Mouse (Mus musculus) hindbrain, embryonic 13.5 days (tissue): ENCODE results near the gene Net1. TPM values are rescaled to one million over a fixed set of nuclear protein-coding genes. Genes with fewer than 3 reads are reported as not detected.
A peak's percentile ranks its signal among the peaks of the same experiment; 100 is the strongest.
"Not testable (repeated sequence)": the region's sequence is repeated elsewhere in the genome, so short reads cannot be mapped to it uniquely, and the experiment has no call there.

Source experiments
- ATAC-seq: fragments of 200-750 bp; cut with Nextera tagmentation; 2 replicates; pipeline ENCODE4 v1.8.0; 2017; ENCODE audit warnings: moderate TSS enrichment; ENCODE audit not compliant: low FRiP score
- H3K27ac ChIP-seq: fragments of 300-500 bp; sonication (generic); 2 replicates; pipeline ENCODE4 v1.5.1; 2015; ENCODE audit warnings: inconsistent platforms, mild to moderate bottlenecking, moderate library complexity
- H3K27me3 ChIP-seq: fragments of 300-500 bp; sonication (generic); 2 replicates; pipeline ENCODE4 v1.6.1; 2015; ENCODE audit warnings: mild to moderate bottlenecking, inconsistent platforms
- H3K36me3 ChIP-seq: fragments of 300-500 bp; sonication (generic); 2 replicates; pipeline ENCODE4 v1.6.1; 2015; ENCODE audit warnings: mild to moderate bottlenecking, inconsistent platforms
- H3K4me1 ChIP-seq: fragments of 300-500 bp; sonication (generic); replicated peaks from 2 replicates; pipeline ENCODE4 v1.6.1; 2015; ENCODE audit warnings: inconsistent platforms
- H3K4me2 ChIP-seq: fragments of 300-500 bp; sonication (generic); 2 replicates; pipeline ENCODE4 v1.6.1; 2015; ENCODE audit warnings: inconsistent platforms, mild to moderate bottlenecking, moderate library complexity
- H3K4me3 ChIP-seq: fragments of 300-500 bp; sonication (generic); 2 replicates; pipeline ENCODE4 v1.5.1; 2015; ENCODE audit warnings: mild to moderate bottlenecking, inconsistent platforms
- H3K9ac ChIP-seq: fragments of 300-500 bp; sonication (generic); 2 replicates; pipeline ENCODE4 v1.6.1; 2015; ENCODE audit warnings: mild to moderate bottlenecking, inconsistent platforms
- H3K9me3 ChIP-seq: fragments of 300-500 bp; sonication (generic); 2 replicates; pipeline ENCODE4 v1.6.1; 2016; ENCODE audit warnings: inconsistent platforms
- WGBS: fragments of 180-500 bp; shearing (Covaris S2); methylation state at CpG from one replicate; pipeline ENCODE4 v1.1.7; 2015; 5-methylcytosine and 5-hydroxymethylcytosine counted together
- polyA plus RNA-seq: library from polyadenylated mRNA; unstranded; fragments of >200 nt; fragmentation: Nextera tagmentation; extraction: Ambion mirVana; gene quantifications from 2 replicates; pipeline ENCODE4 v1.2.1, GENCODE M21; 2015

The Net1 gene
- polyA plus RNA-seq, 1 experiment from 2014 or later = 13.9 TPM

DNA sequence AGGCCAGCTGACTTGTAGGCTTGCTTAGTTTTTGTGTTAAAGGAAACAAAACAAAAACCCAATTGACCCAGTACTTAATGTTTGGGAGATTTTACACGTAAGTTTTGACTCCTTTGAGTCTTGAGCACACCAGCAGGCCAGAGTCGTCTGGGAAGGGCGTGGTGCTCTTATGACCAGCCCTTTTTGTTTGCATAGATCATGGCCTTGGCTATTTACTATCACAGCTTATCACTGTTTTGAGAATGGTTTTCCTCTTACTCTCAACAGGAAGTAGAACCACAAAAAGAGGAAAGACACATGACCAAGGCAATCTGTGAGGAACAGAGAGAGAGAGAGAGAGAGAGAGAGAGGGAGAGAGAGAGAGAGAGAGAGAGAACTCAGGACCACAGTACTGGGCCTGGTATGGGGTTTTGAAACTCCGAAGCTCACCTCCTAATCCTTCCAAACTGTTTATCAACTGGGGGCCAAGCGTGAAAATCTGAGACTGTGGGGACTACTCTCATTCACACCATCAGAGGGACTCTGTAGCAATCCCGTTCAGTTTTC, 10.8 kb downstream of the Net1 start:
- no peak for ATAC-seq
- H3K27me3 ChIP-seq = no peaks in the 10 kb centered on the region
- no peaks in the 10 kb centered on the region for H3K36me3 ChIP-seq
- no peak overlapping the region for H3K4me2 ChIP-seq
- H3K4me3 ChIP-seq = no peak overlapping the region
- no peaks in the 10 kb centered on the region for H3K4me1 ChIP-seq
- no peak overlapping the region for H3K27ac ChIP-seq
- H3K9ac ChIP-seq = no peak overlapping the region
- H3K9me3 ChIP-seq = no peaks in the 10 kb centered on the region
- 91% methylated on average over 6 of the region's 6 CpGs for WGBS

DNA sequence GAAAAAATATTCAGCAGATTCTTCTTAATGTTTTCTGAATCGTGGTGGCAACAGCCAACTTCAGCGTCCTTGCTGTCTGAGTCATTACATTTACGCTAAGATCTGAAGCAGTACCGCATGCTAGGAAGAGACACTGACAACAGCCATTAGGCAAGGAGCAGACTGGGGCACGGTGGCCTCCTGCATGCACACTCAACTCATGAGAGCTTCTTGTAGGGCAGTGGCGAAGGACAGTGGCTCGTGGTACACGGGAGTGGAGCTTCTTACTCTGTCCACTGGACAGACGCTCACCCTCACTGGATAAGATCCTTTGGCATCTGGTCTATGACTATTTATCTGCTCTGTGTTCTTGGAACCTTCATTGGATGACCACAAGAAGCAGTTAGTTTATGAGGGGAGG, 18.7 kb downstream of the Net1 start:
- H3K9ac ChIP-seq = no peak overlapping the region
- no peaks in the 10 kb centered on the region for H3K36me3 ChIP-seq
- no peaks in the 10 kb centered on the region for H3K4me1 ChIP-seq
- ATAC-seq = no peak
- 95% methylated on average over 9 of the region's 9 CpGs for WGBS
- no peak overlapping the region for H3K4me3 ChIP-seq
- H3K27ac ChIP-seq = no peak overlapping the region
- no peak overlapping the region for H3K4me2 ChIP-seq
- H3K27me3 ChIP-seq = 0 out of 2 replicates have a peak, but pooled peaks cover 4% of the 10 kb centered on the region
- no peaks in the 10 kb centered on the region for H3K9me3 ChIP-seq

DNA sequence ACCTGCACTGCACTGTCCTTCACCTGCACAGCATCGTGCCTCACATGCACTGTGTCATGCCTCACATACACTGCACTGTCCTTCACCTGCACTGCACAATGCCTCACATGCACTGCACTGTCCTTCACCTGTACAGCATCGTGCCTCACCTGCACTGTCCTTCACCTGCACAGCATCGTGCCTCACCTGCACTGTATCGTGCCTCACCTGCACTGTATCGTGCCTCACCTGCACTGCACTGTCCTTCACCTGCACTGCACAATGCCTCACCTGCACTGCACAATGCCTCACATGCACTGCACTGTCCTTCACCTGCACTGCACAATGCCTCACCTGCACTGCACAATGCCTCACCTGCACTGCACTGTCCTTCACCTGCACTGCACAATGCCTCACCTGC, 19.8 kb downstream of the Net1 start:
- H3K9ac ChIP-seq, H3K36me3 ChIP-seq, H3K27ac ChIP-seq, H3K4me3 ChIP-seq, H3K4me1 ChIP-seq, ATAC-seq, H3K27me3 ChIP-seq, H3K4me2 ChIP-seq, H3K9me3 ChIP-seq: not testable (repeated sequence)
- WGBS = 96% methylated on average over 5 of the region's 5 CpGs

DNA sequence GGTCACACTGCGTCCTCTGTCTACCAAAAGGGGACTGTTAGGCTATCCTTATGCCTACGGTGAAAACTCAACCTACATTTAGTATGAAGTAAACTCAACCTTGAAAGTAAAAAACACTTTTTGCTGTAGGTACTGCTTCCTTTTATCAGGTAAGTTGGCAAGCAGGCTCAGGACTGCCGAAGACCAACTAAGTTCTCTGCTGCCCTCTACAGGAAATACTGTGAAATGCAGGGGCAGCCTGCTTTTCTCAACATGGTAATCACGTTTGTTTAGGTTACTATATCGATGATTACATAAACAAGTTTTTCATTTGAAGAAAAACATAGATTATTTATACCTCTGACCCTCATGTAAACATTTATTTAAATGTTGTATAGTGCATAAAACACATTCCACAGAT, 21.1 kb downstream of the Net1 start:
- H3K36me3 ChIP-seq = no peaks in the 10 kb centered on the region
- no peak overlapping the region for H3K9ac ChIP-seq
- ATAC-seq = no peak
- H3K4me3 ChIP-seq = no peak overlapping the region
- H3K9me3 ChIP-seq = no peaks in the 10 kb centered on the region
- H3K27ac ChIP-seq = no peak overlapping the region
- no peaks in the 10 kb centered on the region for H3K4me1 ChIP-seq
- H3K27me3 ChIP-seq = peaks cover 15% of the 10 kb centered on the region
- H3K4me2 ChIP-seq = no peak overlapping the region
- 40% methylated on average over 5 of the region's 5 CpGs for WGBS

DNA sequence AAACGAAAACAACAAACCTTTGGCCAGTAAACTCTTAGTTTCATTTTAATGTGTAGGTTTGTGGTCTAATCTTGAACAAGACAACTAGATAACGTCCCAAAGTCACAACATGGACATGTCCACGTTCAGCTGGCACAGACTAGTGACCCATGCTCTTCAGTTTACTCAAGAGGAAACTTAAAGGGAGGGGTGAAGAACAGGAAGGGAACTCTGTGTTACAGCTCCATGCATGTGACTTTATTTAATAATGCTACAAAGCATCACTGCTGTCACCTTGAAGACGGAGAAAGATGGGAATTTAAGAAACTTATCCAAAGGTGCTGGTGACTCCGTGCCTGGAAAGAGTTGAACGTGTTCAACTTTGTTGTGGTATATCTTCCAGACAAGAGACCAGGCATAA, 22.0 kb downstream of the Net1 start:
- Histone ChIP-seq H3K27me3 (peaks cover 15% of the 10 kb centered on the region), H3K36me3 (no peaks in the 10 kb centered on the region), H3K9me3 (no peaks in the 10 kb centered on the region), H3K9ac (no peak overlapping the region), H3K4me2 (no peak overlapping the region), H3K4me3 (no peak overlapping the region), H3K4me1 (no peaks in the 10 kb centered on the region), H3K27ac (no peak overlapping the region)
- WGBS = 92% methylated on average over 6 of the region's 6 CpGs
- ATAC-seq = no peak

DNA sequence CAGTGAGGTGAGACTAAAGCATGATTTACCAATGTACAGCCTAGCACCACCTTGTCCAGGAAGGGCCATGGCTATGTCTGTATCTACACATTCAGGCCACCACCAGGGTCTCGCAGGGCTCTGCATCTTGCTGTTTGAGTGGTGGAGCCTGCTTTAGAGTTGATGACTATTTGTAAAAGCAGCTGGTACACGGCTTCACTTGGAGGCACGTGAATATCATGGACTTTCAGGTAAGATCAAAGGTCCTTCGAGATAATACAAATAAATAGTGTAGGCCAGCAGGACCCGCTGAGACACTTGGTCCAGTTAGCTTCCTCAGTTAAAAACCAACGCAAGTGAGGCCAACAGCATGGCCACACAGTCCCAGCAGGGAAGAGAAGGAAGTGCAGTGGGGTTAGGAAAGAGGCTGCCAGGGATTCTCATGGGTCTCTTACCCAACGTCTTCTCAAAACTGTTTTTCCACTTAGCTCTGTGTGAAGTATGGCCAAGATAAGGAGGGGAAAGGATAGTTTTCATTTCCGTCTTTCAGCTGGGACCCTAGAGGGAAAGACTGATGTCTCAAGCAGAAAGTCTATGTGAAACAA, 22.5 kb downstream of the Net1 start:
- H3K36me3 ChIP-seq = no peaks in the 10 kb centered on the region
- H3K4me2 ChIP-seq = no peak overlapping the region
- H3K27me3 ChIP-seq = peaks cover 15% of the 10 kb centered on the region
- no peaks in the 10 kb centered on the region for H3K9me3 ChIP-seq
- ATAC-seq = no peak
- H3K4me1 ChIP-seq = no peaks in the 10 kb centered on the region
- H3K4me3 ChIP-seq = no peak overlapping the region
- no peak overlapping the region for H3K9ac ChIP-seq
- no peak overlapping the region for H3K27ac ChIP-seq
- WGBS = 87% methylated on average over 8 of the region's 8 CpGs

DNA sequence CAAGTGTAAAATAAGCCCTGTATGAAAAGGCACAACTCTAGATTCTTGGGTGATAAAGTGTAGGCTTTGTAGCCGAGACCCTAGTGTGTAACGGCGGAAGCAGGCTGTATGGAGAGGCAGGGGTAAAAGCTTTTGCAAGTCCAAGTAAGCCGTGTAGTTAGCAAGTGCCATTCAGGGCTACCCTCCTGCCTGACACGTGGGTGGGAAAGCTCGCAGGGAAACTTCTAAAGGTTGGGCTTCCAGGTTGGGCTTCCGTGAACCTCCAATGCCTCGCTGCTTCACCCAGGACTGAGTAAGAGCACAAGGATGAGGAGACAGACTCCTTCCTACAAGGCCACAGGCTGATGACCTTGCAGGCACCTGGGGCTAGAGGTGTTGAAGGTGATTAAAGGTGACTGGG, 23.5 kb downstream of the Net1 start:
- Histone ChIP-seq H3K4me1 (no peaks in the 10 kb centered on the region), H3K27ac (no peak overlapping the region), H3K4me3 (no peak overlapping the region), H3K9me3 (no peaks in the 10 kb centered on the region), H3K4me2 (no peak overlapping the region), H3K27me3 (peaks cover 15% of the 10 kb centered on the region), H3K9ac (no peak overlapping the region), H3K36me3 (no peaks in the 10 kb centered on the region)
- 78% methylated on average over 8 of the region's 8 CpGs for WGBS
- ATAC-seq = no peak

DNA sequence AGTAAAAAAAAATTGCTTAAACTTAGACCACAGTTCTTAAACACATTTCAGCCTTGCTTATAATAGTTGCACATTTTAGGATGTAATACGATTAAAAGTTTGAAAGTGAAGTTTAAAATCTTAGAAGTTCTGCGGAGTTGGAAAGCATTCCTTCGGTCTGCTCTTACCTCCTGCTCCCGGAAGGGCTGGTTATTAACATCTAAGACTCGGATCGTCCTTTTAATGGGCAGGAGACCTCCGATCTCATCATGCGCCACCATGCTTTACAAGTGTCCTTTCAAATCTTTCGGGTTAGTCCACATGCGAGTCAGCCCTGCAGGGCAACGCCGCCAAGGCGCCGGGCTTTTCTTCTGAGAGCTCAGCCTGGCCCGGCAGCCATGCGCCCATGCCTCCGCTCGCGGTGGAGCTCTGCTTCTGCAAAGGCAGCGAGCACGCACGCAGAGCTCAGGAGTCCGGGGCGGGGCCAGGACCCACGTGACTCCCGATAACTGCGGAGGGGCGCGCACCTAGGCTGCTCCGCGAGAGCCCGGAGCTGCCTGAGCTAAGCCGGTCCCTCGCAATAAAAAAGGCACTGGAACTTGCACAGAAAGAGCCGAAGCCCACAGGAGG, 24.8 kb downstream of the Net1 start:
- Histone ChIP-seq H3K27me3 (peaks cover 15% of the 10 kb centered on the region), H3K9ac (peak overlapping the region; percentile 71), H3K4me2 (peak overlapping the region; percentile 71), H3K4me1 (no peaks in the 10 kb centered on the region), H3K9me3 (no peaks in the 10 kb centered on the region), H3K36me3 (peaks cover 4% of the 10 kb centered on the region; the same call in 1 of the 2 replicates), H3K4me3 (peak overlapping the region; percentile 50), H3K27ac (no peak overlapping the region)
- peak; percentile 99 for ATAC-seq
- WGBS = under 1% methylated on average over 35 of the region's 35 CpGs

DNA sequence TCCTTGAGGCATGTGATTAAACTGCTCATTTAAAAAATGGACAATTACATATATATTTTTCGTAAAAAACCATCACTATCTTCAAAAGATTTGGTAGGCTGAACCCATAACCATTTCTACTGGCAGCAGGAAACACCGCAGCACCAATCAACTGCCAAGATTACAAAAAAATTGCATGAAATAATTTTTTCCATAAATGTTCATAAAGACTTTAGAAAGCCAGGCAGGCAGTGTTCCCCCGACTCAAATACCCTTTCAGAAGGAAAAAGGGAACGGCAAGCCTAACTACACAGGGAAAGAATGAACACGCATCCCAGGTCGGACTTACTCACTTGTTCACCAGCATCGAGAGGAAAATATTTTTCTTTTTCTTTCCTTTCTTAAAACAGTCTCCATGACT, 25.4 kb downstream of the Net1 start:
- peaks cover 15% of the 10 kb centered on the region for H3K27me3 ChIP-seq
- H3K4me1 ChIP-seq = no peaks in the 10 kb centered on the region
- H3K4me2 ChIP-seq = peak overlapping the region; percentile 71
- peaks cover 9% of the 10 kb centered on the region for H3K36me3 ChIP-seq
- H3K4me3 ChIP-seq = peak overlapping the region; percentile 50
- ATAC-seq = no peak
- H3K9me3 ChIP-seq = no peaks in the 10 kb centered on the region
- H3K27ac ChIP-seq = no peak overlapping the region
- WGBS = 21% methylated on average over 7 of the region's 7 CpGs
- H3K9ac ChIP-seq = no peak overlapping the region

DNA sequence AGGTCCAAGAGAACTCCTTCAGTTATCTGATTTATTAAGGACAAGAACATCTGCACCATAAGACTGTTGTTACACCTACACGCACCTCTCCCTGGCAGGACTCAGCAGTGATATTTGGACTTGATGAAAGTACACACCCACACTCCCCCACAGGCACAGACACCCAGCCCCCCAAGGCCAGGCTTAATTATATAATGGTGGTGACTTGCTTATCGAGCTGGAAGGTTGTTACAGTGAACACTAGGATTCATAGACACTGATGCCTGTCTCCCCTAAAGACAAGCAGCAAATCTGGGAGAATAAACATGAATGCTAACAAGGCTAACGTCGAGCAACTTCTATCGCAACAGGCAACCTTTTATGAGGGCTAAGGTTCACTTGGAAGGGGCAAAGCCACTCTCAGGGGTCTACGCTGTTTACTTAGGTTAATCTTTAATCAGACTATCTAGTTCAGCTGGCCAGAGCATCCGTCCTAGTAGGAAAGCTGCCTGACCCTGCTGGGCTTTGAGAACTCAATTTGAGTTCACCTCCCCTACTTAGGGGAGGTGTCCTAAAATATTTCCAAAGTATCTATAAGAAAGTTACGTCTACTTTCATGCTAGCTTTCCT, 26.4 kb downstream of the Net1 start:
- Histone ChIP-seq H3K9me3 (no peaks in the 10 kb centered on the region), H3K27me3 (peaks cover 15% of the 10 kb centered on the region), H3K4me3 (no peak overlapping the region), H3K4me2 (0 out of 2 replicates have a peak overlapping the region, but pooled peaks have one; percentile 71), H3K4me1 (no peaks in the 10 kb centered on the region), H3K27ac (no peak overlapping the region), H3K36me3 (peaks cover 20% of the 10 kb centered on the region), H3K9ac (no peak overlapping the region)
- no peak for ATAC-seq
- 47% methylated on average over 8 of the region's 8 CpGs for WGBS

DNA sequence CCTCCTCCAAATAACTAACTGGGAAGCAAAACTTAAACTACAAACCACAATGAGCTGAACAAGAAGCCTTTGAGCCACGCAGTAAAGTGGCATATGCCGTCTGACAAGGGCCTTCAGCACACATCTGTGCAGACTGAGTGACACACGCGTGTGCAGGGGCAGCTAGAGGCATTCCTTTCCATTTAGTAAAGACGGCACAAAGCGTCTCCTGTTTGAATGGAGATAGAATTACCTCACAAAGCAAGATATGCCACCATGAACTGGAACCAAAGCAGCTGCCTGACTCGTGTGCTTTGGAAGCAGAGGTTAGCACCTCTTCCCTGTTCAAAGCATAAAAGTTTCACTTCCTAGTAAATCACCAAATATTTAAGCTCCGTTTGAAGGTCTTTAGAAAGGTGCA, 28.0 kb downstream of the Net1 start:
- 51% methylated on average over 8 of the region's 8 CpGs for WGBS

DNA sequence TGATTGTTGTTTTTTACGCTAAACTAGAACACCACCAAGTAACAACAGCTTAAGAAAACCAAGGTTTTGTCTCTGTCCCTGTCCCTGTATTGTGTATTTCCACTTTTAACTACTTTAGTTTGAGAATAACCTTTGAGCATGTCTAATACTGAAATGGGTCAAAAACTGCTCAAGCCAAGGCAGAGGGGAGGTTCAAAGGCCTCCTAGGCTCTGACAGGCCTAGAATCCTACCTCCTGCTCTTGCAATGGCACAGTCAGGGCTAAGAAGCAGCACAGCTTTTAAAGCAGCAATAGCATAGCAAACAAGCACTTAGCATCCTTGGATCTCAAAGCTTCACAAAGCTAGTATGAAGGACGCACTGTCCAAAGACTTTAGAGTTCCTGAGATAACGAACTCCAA, 28.9 kb downstream of the Net1 start:
- Histone ChIP-seq H3K9me3 (no peaks in the 10 kb centered on the region), H3K4me1 (no peaks in the 10 kb centered on the region), H3K27ac (no peak overlapping the region), H3K4me2 (no peak overlapping the region), H3K27me3 (peaks cover 8% of the 10 kb centered on the region), H3K4me3 (no peak overlapping the region), H3K9ac (no peak overlapping the region), H3K36me3 (peaks cover 31% of the 10 kb centered on the region)
- ATAC-seq = no peak
- 93% methylated on average over 3 of the region's 3 CpGs for WGBS

More for the DNA sequence above, 28.0 kb downstream of the Net1 start:
- Histone ChIP-seq H3K36me3 (peaks cover 24% of the 10 kb centered on the region), H3K27me3 (peaks cover 15% of the 10 kb centered on the region), H3K4me2 (no peak overlapping the region), H3K4me1 (no peaks in the 10 kb centered on the region), H3K27ac (no peak overlapping the region), H3K9me3 (no peaks in the 10 kb centered on the region), H3K9ac (no peak overlapping the region), H3K4me3 (no peak overlapping the region)
- ATAC-seq = no peak

DNA sequence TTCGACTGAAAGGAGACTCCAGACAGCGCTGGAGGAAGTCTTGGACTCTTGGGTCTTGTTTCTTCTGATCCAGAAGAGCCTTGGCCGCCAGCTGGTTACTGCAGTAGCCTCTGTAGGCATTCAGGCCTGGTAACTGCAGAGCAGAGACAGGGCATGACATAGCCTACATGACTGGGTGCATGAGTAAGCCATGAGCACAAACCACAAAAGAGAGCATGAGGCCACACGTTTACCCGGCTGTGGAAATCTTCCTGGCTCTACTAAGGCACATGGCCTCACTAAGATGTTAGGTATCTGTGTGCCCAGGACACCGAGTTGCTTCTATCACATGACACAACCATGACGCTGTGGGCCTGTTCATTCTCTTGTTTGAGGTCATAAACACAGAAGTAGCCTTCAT, 31.4 kb downstream of the Net1 start:
- WGBS = 98% methylated on average over 7 of the region's 7 CpGs
- ATAC-seq = no peak
- H3K36me3 ChIP-seq = peaks cover 33% of the 10 kb centered on the region
- H3K27me3 ChIP-seq = no peaks in the 10 kb centered on the region
- H3K27ac ChIP-seq = no peak overlapping the region
- no peaks in the 10 kb centered on the region for H3K4me1 ChIP-seq
- no peak overlapping the region for H3K4me2 ChIP-seq
- H3K9ac ChIP-seq = no peak overlapping the region
- H3K9me3 ChIP-seq = no peaks in the 10 kb centered on the region
- no peak overlapping the region for H3K4me3 ChIP-seq
